Mouse (Mus musculus) spleen, adult 2 months (tissue): ENCODE measurements around the gene Dnal4. TPM values are rescaled to one million over a fixed set of nuclear protein-coding genes. Genes with fewer than 3 reads are reported as not detected.

Experiments
- DNase-seq, 2 experiments: peaks; one replicate each; pipeline versions ENCODE4 v3.0.0 to v3.0.0-alpha.2; 2012 to 2021; ENCODE audit warnings: low spot score in 2 of 2, low read depth in 1 of 2
- H3K27ac ChIP-seq: fragments of 200-500 bp; 2 replicates; pipeline ENCODE4 v1.5.1; 2012; ENCODE audit warnings: low read length, inconsistent platforms; ENCODE audit not compliant: insufficient read depth
- H3K27me3 ChIP-seq: fragments of 200-500 bp; 2 replicates; pipeline ENCODE4 v1.6.1; 2012; ENCODE audit warnings: mild to moderate bottlenecking, moderate library complexity, low read length, inconsistent platforms; ENCODE audit not compliant: control insufficient read depth, insufficient read depth
- H3K36me3 ChIP-seq: fragments of 200-500 bp; 2 replicates; pipeline ENCODE4 v1.6.1; 2012; ENCODE audit warnings: mild to moderate bottlenecking, low read length, inconsistent platforms; ENCODE audit not compliant: control insufficient read depth, insufficient read depth
- H3K4me1 ChIP-seq: fragments of 200-500 bp; 2 replicates; pipeline ENCODE4 v1.6.1; 2011; ENCODE audit warnings: inconsistent platforms; ENCODE audit not compliant: control insufficient read depth, insufficient read depth, insufficient read length
- H3K4me3 ChIP-seq: fragments of 200-500 bp; 2 replicates; pipeline ENCODE4 v1.5.1; 2011; ENCODE audit warnings: mild to moderate bottlenecking, inconsistent platforms; ENCODE audit not compliant: insufficient read depth, insufficient read length; ENCODE audit errors: extremely low read depth
- CTCF ChIP-seq: fragments of 200-500 bp; IDR thresholded peaks from 2 replicates; pipeline ENCODE4 v1.5.1; 2011; ENCODE audit warnings: mild to moderate bottlenecking, inconsistent platforms; ENCODE audit not compliant: insufficient read depth, insufficient read length, insufficient replicate concordance; ENCODE audit errors: extremely low read depth
- POLR2A ChIP-seq: fragments of 200-500 bp; IDR thresholded peaks from 2 replicates; pipeline ENCODE4 v1.6.1; 2011; ENCODE audit warnings: low read depth, low read length, inconsistent platforms
- WGBS: fragments of 180-500 bp; shearing (Covaris S2); methylation state at CpG from one replicate; pipeline ENCODE4 v1.1.7; 2018; 5-methylcytosine and 5-hydroxymethylcytosine counted together
- polyA plus RNA-seq: library from polyadenylated mRNA; depleted of rRNA; stranded (reverse); fragments of >200 nt; gene quantifications from 2 replicates; pipeline ENCODE4 v1.2.3, GENCODE M21; 2012

Dnal4 gene
- polyA plus RNA-seq, 1 experiment: 18.1 TPM

- DNase-seq: no peak
- Histone ChIP-seq H3K4me1 (no peaks in the 10 kb centered on the region), H3K27me3 (no peaks in the 10 kb centered on the region), H3K36me3 (no peaks in the 10 kb centered on the region), H3K27ac (no peak overlapping the region), H3K4me3 (no peak overlapping the region)
- WGBS: 66% methylated on average over 9 of the region's 9 CpGs
- TF ChIP-seq CTCF (no peak), POLR2A (no peak)
Observed at GRCm38 (mm10) chr15:79793076-79793475, 15.4 kb upstream of the Dnal4 start.

DNA sequence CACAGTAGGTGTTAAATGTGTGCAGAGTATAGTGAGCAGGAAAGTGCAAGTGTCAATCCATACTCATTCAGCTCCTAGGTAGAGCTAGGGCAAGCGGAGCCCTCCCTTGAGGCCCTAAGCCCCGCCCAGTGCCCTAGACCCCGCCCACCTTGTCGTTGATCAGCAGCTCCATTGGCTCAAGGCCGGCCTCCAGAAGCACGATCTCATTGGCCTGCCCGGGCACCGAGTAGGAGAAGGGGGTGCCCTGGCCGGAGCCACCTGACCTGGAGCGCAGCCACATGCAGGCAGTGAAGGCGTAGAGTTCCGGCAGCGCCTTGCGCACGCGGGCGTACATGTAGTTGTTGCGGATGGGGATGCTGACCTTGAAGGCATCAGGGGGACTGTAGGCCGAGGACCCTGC lies 14.8 kb upstream of the Dnal4 start:
- Histone ChIP-seq H3K4me3 (no peak overlapping the region), H3K27me3 (no peaks in the 10 kb centered on the region), H3K36me3 (no peaks in the 10 kb centered on the region), H3K4me1 (no peaks in the 10 kb centered on the region), H3K27ac (no peak overlapping the region)
- 44% methylated on average over 19 of the region's 19 CpGs for WGBS
- TF ChIP-seq CTCF (no peak), POLR2A (no peak)
- no peak for DNase-seq

- no peaks in the 10 kb centered on the region for H3K4me1 ChIP-seq
- 3% methylated on average over 12 of the region's 12 CpGs for WGBS
- TF ChIP-seq POLR2A (no peak), CTCF (no peak)
- no peak overlapping the region for H3K4me3 ChIP-seq
- no peak overlapping the region for H3K27ac ChIP-seq
- peak in 1 of 2 experiments; percentile 30 for DNase-seq
- H3K27me3 ChIP-seq: no peaks in the 10 kb centered on the region
- no peaks in the 10 kb centered on the region for H3K36me3 ChIP-seq
Observed at GRCm38 (mm10) chr15:79791502-79791901, 13.9 kb upstream of the Dnal4 start.

- DNase-seq: no peak
- Histone ChIP-seq H3K36me3 (no peaks in the 10 kb centered on the region), H3K27me3 (no peaks in the 10 kb centered on the region), H3K4me3 (no peak overlapping the region), H3K4me1 (no peaks in the 10 kb centered on the region), H3K27ac (no peak overlapping the region)
- TF ChIP-seq CTCF (no peak), POLR2A (no peak)
- WGBS: 80% methylated on average over 6 of the region's 6 CpGs
Observed at GRCm38 (mm10) chr15:79790905-79791304, 13.3 kb upstream of the Dnal4 start.

- Histone ChIP-seq H3K27me3 (no peaks in the 10 kb centered on the region), H3K27ac (no peak overlapping the region), H3K4me3 (no peak overlapping the region), H3K36me3 (no peaks in the 10 kb centered on the region), H3K4me1 (no peaks in the 10 kb centered on the region)
- DNase-seq: no peak
- 69% methylated on average over 8 of the region's 8 CpGs for WGBS
- TF ChIP-seq POLR2A (no peak), CTCF (no peak)
Observed at GRCm38 (mm10) chr15:79790111-79790510, 12.5 kb upstream of the Dnal4 start.

DNA sequence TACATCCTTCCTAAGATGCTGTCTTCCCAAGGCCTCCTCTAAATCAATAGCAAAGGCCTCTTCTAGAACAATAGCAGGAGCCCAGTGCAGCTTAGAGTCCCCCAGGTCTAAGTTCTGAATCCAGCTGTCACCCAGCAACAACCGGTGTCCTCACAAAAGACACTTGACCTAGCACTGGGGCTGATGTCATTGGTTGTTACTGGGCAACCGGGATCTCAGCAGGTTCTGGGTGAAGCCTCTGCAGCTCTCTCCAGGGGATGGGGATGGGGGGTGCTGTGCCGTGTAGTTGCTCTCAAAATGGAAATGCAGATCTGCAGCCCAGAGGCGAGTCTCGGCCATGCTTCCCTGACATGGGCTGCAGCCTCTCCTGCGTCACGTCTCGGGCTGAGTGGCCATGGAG lies 10.2 kb upstream of the Dnal4 start:
- H3K27ac ChIP-seq: no peak overlapping the region
- no peaks in the 10 kb centered on the region for H3K36me3 ChIP-seq
- DNase-seq: no peak
- no peak overlapping the region for H3K4me3 ChIP-seq
- WGBS: 78% methylated on average over 8 of the region's 8 CpGs
- no peaks in the 10 kb centered on the region for H3K27me3 ChIP-seq
- TF ChIP-seq POLR2A: no peak
- TF ChIP-seq CTCF: no peak
- no peaks in the 10 kb centered on the region for H3K4me1 ChIP-seq

DNA sequence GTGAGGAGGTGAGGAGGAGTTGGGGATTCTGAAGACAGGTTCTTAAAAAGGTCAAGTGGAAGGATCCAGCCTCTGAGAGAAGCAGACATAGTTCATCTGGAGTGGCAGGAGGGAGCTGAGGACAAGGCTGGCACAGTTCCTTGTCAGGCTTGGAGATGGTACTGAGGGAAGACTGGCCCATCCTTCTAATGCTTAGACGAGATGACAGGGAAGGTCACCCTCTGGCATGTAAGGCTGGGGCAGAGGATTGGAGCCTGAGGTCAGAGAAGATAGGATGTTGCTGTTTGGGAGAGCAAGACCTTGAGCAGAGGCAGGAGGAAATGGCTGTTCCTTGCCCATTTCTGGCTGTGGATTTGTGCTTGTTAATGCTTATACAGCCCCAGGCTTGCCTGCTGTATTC lies 7.4 kb upstream of the Dnal4 start:
- 81% methylated on average over 1 of the region's 1 CpGs for WGBS
- Histone ChIP-seq H3K4me3 (no peak overlapping the region), H3K36me3 (no peaks in the 10 kb centered on the region), H3K27me3 (no peaks in the 10 kb centered on the region), H3K4me1 (no peaks in the 10 kb centered on the region), H3K27ac (no peak overlapping the region)
- TF ChIP-seq POLR2A: no peak
- no peak for TF ChIP-seq CTCF
- no peak for DNase-seq
